Mouse (Mus musculus): ENCODE results near the gene H1fx.
"Not testable (repeated sequence)": the region's sequence is repeated elsewhere in the genome, so short reads cannot be mapped to it uniquely, and the experiment has no call there.

The H1fx gene

GRCm38 (mm10) chr6:87980374-87981029 is 935 bp downstream of the H1fx start:
- no peak for DNase-seq (ENCODE audit: low read depth)

- no peak for DNase-seq (ENCODE audit: low read depth)
Observed at GRCm38 (mm10) chr6:87979728-87980127, 1.7 kb downstream of the H1fx start.

GRCm38 (mm10) chr6:87970041-87970440 is 11.4 kb downstream of the H1fx start:
- no peak for DNase-seq (ENCODE audit: low read depth)

- not testable (repeated sequence) for DNase-seq (ENCODE audit: low read depth)
Observed at GRCm38 (mm10) chr6:87962457-87962856, 19.0 kb downstream of the H1fx start.

- DNase-seq (ENCODE audit: low read depth), result no peak
Observed at GRCm38 (mm10) chr6:87942179-87942578, 39.3 kb downstream of the H1fx start.

- DNase-seq (ENCODE audit: low read depth), result no peak
Observed at GRCm38 (mm10) chr6:87938941-87939340, 42.5 kb downstream of the H1fx start.

GRCm38 (mm10) chr6:87937178-87937788 is 44.2 kb downstream of the H1fx start:
- no peak for DNase-seq (ENCODE audit: low read depth)

GRCm38 (mm10) chr6:87935037-87935436 is 46.4 kb downstream of the H1fx start:
- DNase-seq (ENCODE audit: low read depth), result no peak

Measured in c-Kit-positive CD71-negative TER-119-negative erythroid progenitor cells, embryonic 14.5 days (primary cell).